Mouse (Mus musculus) testis, postnatal 14 days (tissue): ENCODE data around the gene Lmtk3.
A peak's percentile ranks its signal among the peaks of the same experiment; 100 is the strongest.

Experiments
- DNase-seq: peaks from one replicate; pipeline ENCODE4 v3.0.0; 2021; ENCODE audit warnings: low spot score

The Lmtk3 gene

DNA sequence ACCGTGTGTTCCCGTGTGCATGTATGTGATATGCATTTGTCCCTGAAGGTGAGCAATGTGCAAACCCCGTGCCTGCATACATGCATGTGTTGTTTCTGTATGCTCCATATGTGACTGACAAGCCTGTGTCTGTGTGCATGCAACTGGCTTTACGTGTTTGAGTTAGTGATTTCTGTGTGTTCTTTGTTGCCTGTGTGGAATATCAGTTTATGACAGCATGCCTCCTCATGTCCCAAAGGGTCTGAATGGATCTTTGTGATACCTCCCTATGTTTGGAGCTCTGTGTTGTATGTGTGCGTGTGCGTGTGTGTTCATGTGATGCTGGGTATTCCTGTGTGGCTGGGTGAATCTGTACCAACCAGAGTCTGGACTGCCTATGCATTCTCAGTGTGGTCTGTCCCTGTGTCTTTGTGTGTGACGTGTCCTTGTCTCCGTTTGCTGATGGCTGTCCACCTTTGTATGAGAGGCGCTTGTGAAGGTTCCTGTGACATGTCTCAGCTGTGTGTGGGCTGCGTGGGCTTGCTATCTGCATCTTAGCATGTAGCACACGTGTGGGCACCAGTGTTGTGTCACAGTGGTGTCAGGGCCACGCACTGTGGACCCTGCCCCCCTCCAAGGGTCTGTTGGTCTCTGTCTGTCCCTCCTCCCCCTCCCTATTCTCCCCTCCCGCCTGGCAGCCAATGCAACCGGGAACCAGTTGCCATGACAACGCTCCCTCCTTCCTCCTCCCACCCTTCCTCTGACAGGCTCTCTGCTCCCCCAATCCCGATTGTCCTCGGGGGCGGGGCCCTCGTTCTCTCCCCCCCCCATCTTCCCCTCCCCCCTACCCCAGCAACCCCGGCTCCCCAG is 1.2 kb downstream of the Lmtk3 start, which contains the start of gene Sult2b1:
Sult2b1 (minus strand) TSS at position 146 of the 849 bp plus-strand sequence.
- peak; percentile 67 for DNase-seq

DNA sequence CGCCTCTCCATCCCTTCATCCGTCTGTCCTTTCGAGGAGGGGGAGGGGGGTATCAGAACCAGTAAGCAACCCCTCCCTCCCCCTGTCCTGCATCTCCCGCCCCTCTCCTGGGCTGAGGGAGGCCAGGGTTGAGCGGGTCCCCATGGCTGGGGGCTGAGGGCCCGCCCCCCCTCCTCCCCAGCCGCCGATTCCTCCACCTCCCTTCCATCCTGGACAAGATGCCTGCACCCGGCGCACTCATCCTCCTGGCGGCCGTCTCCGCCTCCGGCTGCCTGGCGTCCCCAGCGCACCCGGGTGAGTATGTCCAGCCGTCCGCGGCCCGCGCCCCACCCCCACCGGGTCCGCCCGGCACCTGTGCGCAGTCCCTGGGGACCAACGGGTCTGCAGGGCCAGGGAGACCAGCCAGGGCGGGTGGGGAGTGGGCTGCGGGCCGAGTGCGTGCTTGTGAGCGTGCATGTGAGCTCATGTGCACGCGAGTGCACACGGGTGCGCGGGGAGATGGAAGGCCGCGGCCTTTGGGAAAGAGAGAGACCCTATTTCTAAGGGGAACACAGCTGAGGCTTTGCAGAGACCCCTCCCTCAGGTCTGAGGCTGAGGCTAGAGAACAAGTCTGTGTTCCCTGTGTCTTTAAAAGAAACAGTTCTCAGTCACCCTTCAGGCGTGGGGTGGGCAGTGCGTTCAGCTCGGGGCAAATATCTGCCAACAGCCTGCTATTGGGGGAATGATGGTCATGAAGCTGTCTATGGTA is 2.0 kb downstream of the Lmtk3 start:
- peak; percentile 70 for DNase-seq

DNA sequence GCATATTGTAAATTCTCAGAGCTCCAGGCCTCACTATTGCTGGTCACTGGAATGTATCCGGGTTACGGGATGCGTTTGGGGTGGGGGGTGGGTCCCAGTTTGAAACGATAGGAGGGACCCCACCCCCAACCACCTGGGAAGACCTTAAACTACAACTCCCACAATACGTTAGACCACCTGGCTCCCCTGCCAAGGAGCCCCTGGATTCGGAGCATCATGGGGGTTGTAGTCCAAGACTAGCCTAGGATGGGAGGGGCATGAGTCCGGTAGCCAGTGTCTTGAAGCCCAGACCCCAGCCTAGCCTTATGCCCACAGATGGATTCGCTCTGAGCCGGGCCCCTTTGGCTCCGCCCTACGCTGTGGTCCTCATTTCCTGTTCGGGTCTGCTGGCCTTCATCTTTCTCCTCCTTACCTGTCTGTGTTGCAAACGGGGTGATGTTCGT is 2.6 kb downstream of the Lmtk3 start:
- DNase-seq: peak; percentile 69

DNA sequence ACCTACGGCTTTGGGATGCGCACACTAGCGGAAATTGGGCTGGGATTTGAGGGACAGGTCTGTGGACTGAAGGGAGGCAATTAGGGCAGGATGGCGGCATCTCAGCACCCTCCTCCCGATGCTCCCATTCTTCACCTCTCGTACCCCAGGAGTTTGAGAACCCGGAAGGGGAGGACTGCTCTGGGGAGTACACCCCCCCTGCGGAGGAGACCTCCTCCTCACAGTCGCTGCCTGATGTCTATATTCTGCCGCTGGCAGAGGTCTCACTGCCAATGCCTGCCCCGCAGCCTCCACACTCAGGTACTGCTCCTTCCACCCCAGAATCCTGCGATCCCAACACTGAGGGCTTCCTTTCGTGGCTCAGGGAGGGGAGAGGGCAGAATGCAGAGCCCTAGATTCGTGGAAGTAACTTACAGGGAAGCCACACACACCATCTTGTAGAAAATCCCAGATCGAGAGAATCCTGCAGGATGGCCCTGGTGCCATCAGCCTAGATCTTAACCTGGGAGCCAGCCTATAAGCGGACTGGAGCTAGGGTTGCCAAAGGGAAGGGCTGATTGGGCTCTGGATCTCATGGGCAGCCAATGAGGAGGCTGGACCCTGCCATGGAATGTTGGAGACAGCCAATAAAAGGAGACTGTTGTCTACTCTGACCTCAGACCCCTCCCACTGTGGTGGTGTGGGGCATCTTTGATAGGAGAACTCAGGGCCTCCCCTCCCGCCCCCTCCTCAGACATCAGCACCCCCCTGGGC is 3.3 kb downstream of the Lmtk3 start:
- DNase-seq: peak; percentile 81

DNA sequence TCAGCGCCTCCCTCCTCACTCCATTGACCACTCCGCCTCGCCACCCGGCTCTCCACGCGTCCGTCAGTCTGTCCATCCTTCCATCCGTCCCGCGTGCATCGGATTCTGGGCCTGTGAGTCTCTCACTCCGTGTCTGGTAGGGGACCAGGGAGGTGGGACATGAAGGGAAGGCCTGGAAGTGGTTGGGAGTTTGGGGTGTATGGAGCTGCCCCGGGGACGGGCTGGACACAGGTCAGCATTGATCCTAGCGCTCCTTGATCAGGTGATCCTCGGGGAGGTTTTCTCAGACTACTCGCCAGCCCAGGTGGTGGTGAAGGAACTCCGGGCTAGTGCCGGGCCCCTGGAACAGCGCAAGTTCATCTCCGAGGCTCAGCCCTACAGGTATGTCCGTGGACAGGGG is 4.1 kb downstream of the Lmtk3 start:
- no peak for DNase-seq

DNA sequence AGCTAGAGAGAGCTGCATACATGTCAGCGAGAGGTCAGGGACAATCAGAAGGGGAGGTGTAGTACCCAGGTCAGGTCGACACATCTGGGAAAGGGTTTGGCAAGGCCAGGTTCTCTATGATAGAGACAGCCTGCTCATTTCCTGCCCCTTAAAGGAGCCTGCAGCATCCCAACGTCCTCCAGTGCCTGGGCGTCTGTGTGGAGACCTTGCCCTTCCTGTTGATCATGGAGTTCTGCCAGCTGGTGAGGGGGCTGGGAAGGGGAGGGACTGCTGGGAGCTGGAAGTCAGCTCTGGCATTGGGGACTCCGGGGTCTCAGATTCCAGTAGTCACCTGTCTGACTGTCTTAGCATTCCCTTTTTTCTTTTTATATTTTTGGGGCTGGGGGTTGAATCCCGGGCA is 7.2 kb downstream of the Lmtk3 start:
- DNase-seq: no peak

DNA sequence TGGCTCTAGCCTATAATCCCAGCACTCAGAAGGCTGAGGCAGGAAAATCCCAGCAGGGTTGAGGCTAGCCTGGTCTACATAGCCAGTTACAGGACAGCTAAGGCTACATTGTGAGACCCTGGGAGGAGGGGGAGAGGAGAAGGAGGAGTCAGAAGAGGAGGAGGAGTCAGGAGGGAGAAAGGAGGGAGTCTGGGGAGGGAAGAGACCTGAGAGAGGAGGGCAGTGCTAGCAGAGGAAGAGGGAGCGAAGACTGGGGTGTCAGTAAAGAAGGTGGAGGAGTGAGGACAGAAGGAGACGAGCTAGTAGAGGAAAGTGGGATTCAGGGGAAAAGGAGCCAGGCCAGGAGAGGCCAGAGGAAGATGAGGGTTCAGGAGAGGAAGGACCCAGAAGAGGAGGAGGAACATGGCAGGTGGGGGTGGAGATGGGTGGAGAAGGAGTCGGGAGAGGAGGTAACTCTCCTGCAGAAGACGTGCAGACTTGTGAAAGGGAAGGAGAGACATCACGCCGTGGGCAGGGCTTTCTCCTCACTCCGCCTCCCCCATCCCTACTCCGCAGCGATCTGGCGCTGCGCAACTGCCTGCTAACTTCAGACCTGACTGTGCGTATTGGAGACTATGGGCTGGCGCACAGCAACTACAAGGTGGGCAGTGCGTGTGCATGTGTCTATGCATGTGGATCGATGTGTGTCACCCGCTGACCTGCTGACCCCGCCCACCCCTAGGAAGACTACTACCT is 8.4 kb downstream of the Lmtk3 start:
- no peak for DNase-seq

DNA sequence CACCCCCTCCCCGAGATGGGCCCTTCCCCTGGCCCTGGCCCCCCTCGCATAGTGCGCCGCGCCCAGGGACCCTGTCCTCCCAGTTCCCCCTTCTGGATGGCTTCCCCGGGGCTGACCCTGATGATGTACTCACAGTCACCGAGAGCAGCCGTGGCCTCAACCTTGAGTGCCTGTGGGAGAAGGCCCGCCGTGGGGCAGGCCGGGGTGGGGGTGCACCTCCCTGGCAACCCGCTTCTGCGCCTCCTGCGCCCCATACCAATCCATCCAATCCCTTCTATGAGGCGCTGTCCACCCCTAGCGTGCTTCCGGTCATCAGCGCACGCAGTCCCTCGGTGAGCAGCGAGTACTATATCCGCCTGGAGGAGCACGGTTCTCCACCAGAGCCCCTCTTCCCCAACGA is 9.7 kb downstream of the Lmtk3 start:
- no peak for DNase-seq

DNA sequence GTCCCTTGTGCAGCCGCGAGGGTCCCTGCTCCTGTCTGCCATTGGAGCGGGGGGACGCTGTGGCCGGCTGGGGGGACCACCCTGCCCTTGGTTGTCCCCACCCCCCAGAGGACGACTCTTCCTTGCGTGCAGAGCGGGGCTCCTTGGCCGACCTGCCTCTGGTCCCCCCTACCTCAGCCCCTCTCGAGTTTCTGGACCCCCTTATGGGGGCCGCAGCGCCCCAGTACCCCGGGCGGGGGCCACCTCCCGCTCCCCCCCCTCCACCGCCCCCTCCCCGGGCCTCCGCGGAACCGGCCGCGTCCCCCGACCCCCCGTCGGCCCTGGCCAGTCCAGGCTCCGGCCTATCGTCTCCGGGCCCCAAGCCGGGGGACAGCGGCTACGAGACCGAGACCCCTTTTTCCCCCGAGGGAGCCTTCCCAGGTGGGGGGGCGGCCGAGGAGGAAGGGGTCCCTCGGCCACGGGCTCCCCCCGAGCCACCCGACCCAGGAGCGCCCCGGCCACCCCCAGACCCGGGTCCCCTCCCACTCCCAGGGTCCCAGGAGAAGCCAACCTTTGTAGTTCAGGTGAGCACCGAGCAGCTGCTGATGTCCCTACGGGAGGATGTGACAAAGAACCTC is 10.5 kb downstream of the Lmtk3 start:
- DNase-seq: no peak

DNA sequence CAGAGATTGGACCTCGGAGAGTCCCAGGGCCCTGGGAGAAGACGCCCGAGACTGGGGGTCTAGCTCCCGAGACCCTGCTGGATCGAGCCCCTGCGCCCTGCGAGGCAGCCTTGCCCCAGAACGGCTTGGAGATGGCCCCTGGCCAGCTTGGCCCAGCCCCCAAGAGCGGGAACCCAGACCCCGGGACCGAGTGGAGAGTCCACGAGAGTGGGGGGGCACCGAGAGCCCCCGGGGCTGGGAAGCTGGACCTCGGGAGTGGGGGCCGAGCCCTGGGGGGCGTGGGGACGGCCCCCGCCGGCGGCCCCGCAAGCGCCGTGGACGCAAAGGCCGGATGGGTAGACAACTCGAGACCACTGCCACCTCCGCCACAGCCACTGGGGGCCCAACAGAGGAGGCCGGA is 11.4 kb downstream of the Lmtk3 start:
- DNase-seq: no peak

DNA sequence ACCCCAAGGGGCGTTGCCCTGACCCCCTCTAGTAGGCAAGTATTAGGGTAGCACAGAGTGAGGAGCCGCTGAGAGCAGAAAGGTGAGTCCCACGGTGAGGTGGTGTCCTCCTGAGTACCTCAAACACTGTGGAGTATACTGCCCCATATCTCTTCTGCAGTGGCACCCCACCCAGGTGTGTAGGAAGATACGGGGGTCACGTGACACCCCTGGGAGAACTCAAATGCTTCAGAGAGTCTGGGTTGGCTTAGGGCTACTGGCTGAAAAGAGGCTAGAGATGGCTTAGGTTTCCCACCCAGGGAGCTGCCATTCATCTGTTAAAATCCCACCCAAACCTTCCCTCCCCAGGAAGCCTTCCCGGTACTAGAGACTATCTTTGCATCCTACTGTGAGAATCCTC is 13.4 kb downstream of the Lmtk3 start:
- DNase-seq: no peak

DNA sequence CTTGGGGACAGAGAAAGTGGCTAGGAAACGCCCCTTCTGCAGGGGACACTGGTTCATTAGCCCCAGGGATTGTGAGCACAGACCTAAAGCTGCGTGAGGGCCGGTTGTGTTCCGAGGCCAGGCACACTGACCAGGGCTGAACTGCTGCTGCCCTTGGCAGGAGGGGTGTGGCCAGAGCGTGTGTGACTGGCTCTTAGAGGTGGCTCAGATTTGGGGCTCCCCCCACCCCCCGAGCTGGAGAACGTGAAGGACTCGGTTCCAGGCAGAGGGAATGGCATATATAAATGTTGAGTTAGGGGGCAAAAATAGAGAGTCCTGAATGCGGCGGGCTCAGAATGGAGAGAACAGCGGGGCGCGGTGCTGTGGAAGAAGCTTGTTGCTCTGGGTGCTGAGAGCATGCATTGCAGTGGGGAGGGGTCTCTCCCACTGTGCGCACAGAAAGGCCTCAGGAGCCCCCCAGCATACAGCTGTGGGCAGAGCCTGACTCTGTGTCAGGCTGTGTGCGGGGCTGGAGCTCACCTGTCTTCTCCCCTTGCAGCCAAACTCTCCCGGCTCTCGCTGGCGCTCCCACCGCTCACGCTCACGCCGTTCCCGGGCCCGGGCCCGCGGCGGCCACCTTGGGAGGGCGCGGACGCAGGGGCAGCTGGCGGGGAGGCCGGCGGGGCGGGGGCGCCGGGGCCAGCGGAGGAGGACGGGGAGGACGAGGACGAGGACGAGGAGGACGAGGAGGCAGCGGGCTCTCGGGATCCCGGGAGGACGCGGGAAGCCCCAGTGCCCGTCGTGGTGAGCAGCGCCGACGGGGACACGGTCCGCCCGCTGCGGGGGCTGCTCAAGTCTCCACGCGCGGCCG is 14.3 kb downstream of the Lmtk3 start:
- no peak for DNase-seq

DNA sequence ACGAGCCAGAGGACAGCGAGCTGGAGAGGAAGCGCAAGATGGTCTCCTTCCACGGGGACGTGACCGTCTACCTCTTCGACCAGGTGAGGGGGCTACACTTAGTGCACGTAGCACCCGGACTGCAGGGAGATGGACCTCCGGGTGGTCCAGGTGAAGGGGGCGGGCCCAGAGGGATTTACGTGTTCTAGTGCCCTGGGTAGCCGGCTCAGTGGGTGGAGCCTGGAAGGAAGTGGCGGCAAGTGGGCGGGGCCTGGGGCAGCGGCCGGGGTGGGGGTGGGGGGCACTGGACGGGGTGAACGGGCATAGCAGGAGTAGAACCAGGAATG is 14.9 kb downstream of the Lmtk3 start:
- DNase-seq: no peak

DNA sequence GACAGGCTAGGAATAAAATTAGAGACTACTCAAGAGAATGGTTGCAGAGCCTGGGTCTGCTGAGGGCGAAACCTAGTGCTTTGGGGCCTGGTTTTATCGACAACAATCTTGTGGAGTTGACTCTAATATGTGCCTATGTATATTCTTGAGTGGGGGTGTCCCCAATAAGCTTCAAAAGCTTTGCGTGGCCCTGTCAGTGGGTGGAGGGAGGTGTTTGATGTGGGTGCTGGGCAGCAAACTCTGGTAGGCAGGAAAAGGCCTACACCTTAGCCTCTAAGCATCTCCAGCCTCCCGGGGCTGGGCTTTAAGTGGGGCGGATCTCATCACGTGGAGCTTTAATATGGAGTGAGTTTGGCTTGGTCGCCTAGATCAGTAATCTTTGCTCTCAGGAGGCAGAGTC is 15.4 kb downstream of the Lmtk3 start:
- DNase-seq: no peak

DNA sequence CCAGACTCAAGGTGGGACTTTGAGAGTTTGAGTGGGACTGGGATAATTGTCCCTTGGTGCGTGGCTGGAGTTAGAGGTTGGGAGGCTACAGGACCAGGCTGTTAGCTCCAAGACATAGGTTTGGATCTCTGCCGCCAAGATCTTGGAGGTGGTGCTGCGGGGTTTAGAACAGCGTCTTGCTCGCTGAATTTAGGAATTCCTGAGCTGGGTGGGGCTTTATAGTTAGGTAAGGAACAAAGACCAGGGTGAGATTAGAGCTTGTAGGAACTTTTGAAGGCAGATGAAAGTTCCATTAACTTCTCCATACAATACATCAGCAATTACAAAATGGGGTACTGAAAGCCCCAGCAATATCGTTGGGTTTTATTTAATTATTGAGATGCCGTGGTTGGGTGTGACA is 16.5 kb downstream of the Lmtk3 start:
- DNase-seq: no peak

DNA sequence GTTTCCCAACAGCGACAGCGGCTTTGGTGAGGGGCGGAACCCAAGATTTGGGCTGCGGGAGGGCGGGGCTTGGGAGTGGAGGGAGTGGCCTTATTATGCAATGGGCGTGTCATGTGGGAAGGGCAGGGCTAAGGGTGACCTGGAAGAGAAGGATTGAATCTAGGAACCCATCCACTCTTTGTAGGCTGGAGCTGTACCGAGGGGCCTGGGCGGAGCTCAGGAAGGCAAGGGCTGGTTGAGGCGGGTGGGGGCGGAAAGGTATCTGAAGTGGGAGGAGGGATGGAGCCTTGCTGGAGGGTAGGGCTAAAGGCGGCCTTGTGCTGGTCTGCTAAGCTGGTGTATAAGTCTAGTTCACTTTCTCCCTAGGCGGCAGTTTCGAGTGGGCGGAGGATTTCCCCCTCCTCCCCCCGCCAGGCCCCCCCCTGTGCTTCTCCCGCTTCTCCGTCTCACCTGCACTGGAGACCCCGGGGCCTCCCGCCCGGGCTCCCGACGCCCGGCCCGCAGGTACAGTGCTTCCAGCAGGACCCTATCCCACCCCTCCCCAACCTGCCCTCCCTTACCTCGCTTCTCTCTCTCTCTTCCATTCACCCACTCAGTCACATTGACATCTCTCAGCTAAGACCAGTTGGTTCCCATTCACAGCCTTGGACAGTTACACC is 17.1 kb downstream of the Lmtk3 start:
- no peak for DNase-seq

DNA sequence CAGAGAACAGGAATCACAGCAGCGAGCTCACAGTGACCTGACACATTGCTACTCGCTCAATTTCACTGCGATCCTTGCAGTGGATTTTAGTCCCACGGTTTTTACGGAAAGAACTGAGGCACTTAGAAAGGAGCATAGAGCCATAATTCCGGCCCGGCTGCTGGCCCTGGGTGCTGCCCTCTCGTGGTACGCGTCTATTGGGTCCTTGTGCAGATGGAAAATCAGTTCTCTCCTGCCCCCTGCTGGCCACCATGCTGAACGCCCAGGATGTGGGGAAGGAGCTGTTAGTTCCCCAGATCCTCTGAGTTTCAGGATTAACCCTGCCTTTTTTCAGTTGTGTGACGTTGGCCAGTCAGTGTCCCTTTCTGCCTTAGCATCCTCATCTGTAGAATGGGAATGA is 17.8 kb downstream of the Lmtk3 start:
- peak; percentile 86 for DNase-seq

DNA sequence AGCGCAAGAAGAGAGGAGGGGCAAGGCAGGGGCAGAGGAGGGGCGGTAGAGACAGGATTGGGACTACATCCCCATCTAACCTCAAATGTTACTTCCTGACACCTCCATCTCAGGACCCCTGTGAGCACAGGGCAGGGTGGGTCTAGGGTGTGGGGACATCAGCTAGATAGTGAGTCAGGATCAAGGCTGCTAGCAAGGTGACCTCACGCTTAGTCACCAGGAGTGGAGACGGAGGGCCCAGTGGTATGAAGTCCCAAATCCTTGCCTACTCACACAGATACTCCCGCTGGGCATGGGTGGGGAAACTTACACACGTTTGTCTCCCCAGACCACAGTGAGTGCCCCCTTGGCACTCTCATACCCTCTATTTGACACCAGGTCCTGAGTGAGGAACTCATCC is 19.0 kb downstream of the Lmtk3 start:
- no peak for DNase-seq

DNA sequence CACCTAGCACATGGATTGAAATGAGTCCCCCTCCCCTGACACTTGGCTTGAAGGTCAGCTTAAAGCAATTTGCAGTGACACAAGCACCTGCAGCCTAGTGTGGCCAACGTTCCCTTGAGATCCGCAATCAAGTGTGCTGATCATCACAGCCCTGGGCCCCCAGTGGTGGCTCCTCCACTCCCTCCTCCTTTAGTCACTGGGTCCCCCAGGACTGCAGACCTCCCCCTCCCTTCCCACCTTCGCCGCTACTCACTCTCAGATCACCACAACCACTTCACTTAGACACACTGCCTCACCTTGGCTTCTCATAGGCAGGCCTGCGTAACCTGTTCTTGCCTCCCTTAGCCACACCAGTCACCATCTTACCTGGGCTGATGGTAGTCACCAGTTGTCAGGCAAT is 22.4 kb downstream of the Lmtk3 start:
- DNase-seq: no peak

DNA sequence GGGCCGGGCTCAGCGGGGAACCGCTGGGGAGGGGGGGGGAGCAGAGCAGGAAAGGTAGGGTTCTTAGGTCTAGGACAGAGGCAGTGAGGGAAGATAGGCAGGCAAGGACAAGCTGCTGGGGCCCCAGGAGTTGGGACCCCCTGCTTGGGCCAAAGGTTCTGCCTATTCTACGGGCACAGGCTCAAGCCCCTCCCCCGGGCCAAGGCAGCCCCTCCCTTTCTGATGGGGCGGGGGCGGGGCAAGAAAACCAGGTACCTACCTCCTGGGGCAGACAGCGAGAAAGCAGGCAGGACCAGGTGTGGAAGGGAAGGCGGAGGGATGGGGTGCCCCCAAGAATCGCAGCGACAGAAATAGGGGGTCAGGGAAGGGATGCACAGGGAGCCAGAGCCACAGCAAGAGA is 24.9 kb downstream of the Lmtk3 start:
- no peak for DNase-seq
